Mouse (Mus musculus): Measurements from ENCODE around the gene Asb16. TPM values are rescaled to one million over a fixed set of nuclear protein-coding genes. Genes with fewer than 3 reads are reported as not detected.
"Not testable (repeated sequence)": the region's sequence is repeated elsewhere in the genome, so short reads cannot be mapped to it uniquely, and the experiment has no call there.

The Asb16 gene
- polyA plus RNA-seq, 1 experiment from 2014 or later: 0.08 TPM

DNA sequence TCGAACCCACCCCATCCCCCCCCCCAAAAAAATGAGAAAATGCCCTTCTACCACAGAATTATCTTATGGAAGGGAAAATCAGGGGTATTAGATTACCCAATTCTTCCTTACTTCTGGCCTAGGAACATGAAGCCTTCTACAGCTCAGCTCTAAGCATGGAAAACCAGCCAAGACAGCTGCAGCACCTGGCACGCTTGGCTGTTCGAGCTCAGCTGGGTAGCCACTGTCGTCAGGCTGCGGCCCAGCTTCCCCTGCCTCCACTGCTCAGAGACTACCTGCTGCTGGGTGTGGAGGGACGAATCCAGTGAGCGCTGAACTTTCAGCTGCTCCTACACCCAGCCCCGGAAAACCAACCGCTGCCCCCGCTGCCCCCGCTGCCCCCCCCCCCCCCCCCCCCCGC lies 9.2 kb downstream of the Asb16 start:
- WGBS: 90% methylated on average over 7 of the region's 12 CpGs
- Histone ChIP-seq H3K9ac (ENCODE audit: low read length) (no peak overlapping the region), H3K27ac (ENCODE audit: low read length) (no peak overlapping the region), H3K9me3 (replicated peaks; ENCODE audit: control insufficient read depth, low read length) (no peaks in the 10 kb centered on the region), H3K4me1 (ENCODE audit: control insufficient read depth, insufficient read depth, low read length) (peaks cover 7% of the 10 kb centered on the region), H3K4me3 (ENCODE audit: low read length) (no peak overlapping the region), H3K36me3 (ENCODE audit: control insufficient read depth, insufficient read depth) (no peaks in the 10 kb centered on the region), H3K4me2 (ENCODE audit: low read depth, low read length) (no peak overlapping the region), H3K27me3 (ENCODE audit: control insufficient read depth, insufficient read depth, low read length) (0 out of 2 replicates have a peak, but pooled peaks cover 4% of the 10 kb centered on the region)
- no peak for ATAC-seq (replicated peaks; ENCODE audit: extremely low read depth, insufficient read depth, low FRiP score)

DNA sequence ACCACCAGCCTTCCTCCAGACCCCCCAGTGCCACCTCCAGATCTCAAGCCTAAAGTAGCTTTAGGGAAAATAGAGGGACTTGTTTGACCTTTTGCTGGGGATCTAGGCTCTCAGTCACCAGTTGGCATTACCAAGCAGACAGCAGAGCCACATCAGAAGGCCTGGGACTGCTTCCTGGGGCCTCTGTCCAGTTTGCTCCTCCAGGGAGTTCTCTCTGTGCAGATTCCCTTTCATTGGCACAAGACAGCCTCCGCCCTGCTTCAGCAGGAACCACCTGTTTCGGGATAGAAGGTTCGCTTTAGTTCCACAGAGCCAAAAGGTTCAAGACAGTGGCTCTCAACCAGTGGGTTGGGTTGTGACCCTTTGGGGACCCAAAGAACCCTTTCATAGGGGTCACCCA lies 11.1 kb downstream of the Asb16 start:
- Histone ChIP-seq H3K4me3 (ENCODE audit: low read length) (no peak overlapping the region), H3K36me3 (ENCODE audit: control insufficient read depth, insufficient read depth) (no peaks in the 10 kb centered on the region), H3K9ac (ENCODE audit: low read length) (no peak overlapping the region), H3K4me2 (ENCODE audit: low read depth, low read length) (no peak overlapping the region), H3K27me3 (ENCODE audit: control insufficient read depth, insufficient read depth, low read length) (0 out of 2 replicates have a peak, but pooled peaks cover 4% of the 10 kb centered on the region), H3K9me3 (replicated peaks; ENCODE audit: control insufficient read depth, low read length) (no peaks in the 10 kb centered on the region), H3K27ac (ENCODE audit: low read length) (no peak overlapping the region), H3K4me1 (ENCODE audit: control insufficient read depth, insufficient read depth, low read length) (peaks cover 7% of the 10 kb centered on the region)
- WGBS: 89% methylated on average over 3 of the region's 3 CpGs
- ATAC-seq (replicated peaks; ENCODE audit: extremely low read depth, insufficient read depth, low FRiP score): no peak

DNA sequence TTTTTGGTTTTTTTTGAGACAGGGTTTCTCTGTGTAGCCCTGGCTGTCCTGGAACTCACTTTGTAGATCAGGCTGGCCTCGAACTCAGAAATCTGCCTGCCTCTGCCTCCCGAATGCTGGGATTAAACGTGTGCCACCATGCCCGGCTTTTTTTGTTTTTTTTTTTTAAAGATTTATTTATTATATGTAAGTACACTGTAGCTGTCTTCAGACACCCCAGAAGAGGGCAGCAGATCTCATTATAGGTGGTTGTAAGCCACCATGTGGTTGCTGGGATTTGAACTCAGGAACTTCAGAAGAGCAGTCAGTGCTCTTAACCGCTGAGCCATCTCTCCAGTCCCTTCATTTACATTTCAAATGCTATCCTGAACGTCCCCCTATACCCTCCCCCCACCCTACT lies 11.7 kb downstream of the Asb16 start:
- H3K36me3 ChIP-seq (ENCODE audit: control insufficient read depth, insufficient read depth); H3K4me1 ChIP-seq (ENCODE audit: control insufficient read depth, insufficient read depth, low read length); H3K9ac ChIP-seq (ENCODE audit: low read length); H3K27me3 ChIP-seq (ENCODE audit: control insufficient read depth, insufficient read depth, low read length); H3K27ac ChIP-seq (ENCODE audit: low read length); H3K9me3 ChIP-seq (replicated peaks; ENCODE audit: control insufficient read depth, low read length); H3K4me3 ChIP-seq (ENCODE audit: low read length); ATAC-seq (replicated peaks; ENCODE audit: extremely low read depth, insufficient read depth, low FRiP score); H3K4me2 ChIP-seq (ENCODE audit: low read depth, low read length): not testable (repeated sequence)
- 70% methylated on average over 6 of the region's 6 CpGs for WGBS

DNA sequence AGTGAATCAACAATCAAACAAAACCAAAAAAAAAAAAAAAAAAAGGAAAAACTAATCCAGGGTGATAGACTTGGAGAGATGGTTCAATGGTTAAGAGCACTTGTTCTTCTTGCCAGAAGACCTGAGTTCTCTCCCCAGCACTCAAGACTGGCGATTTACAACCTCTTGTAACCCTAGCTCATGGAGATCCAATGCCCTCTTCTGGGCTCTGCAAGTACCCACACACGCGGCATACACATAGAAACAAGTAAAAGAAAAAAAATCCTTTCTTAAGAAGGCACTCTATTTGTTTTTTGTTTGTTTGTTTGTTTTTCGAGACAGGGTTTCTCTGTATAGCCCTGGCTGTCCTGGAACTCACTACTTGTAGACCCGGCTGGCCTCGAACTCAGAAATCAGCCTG lies 15.4 kb downstream of the Asb16 start:
- no peak for ATAC-seq (replicated peaks; ENCODE audit: extremely low read depth, insufficient read depth, low FRiP score)
- Histone ChIP-seq H3K9me3 (replicated peaks; ENCODE audit: control insufficient read depth, low read length) (no peaks in the 10 kb centered on the region), H3K36me3 (ENCODE audit: control insufficient read depth, insufficient read depth) (peaks cover 13% of the 10 kb centered on the region), H3K4me3 (ENCODE audit: low read length) (peak overlapping the region; percentile 72), H3K4me1 (ENCODE audit: control insufficient read depth, insufficient read depth, low read length) (peaks cover 16% of the 10 kb centered on the region), H3K9ac (ENCODE audit: low read length) (no peak overlapping the region), H3K4me2 (ENCODE audit: low read depth, low read length) (peak overlapping the region; percentile 84), H3K27ac (ENCODE audit: low read length) (peak overlapping the region; percentile 80; the same call in 1 of the 2 replicates), H3K27me3 (ENCODE audit: control insufficient read depth, insufficient read depth, low read length) (no peaks in the 10 kb centered on the region)
- WGBS: 83% methylated on average over 6 of the region's 6 CpGs

- H3K9ac ChIP-seq (ENCODE audit: low read length): peak within 1 kb of the TSS; percentile 93
- peak within 1 kb of the TSS; percentile 72 for H3K4me3 ChIP-seq (ENCODE audit: low read length)
- peak within 1 kb of the TSS; percentile 84 for H3K4me2 ChIP-seq (ENCODE audit: low read depth, low read length)
- H3K9me3 ChIP-seq (replicated peaks; ENCODE audit: control insufficient read depth, low read length): no peaks in the 10 kb centered on the region
- under 1% methylated on average over 32 of the region's 32 CpGs for WGBS
- H3K4me1 ChIP-seq (ENCODE audit: control insufficient read depth, insufficient read depth, low read length): peaks cover 16% of the 10 kb centered on the region
- peak within 1 kb of the TSS; percentile 85 for H3K27ac ChIP-seq (ENCODE audit: low read length)
- ATAC-seq (replicated peaks; ENCODE audit: extremely low read depth, insufficient read depth, low FRiP score): peak; percentile 94
- H3K27me3 ChIP-seq (ENCODE audit: control insufficient read depth, insufficient read depth, low read length): no peaks in the 10 kb centered on the region
- H3K36me3 ChIP-seq (ENCODE audit: control insufficient read depth, insufficient read depth): peaks cover 13% of the 10 kb centered on the region
These were observed 16.1 kb downstream of the Asb16 start, which contains the start of gene Tmub2 for GRCm38 (mm10) chr11:102284501-102285094. Gene Tmub2, plus strand, starts transcription at chr11:102284931.

DNA sequence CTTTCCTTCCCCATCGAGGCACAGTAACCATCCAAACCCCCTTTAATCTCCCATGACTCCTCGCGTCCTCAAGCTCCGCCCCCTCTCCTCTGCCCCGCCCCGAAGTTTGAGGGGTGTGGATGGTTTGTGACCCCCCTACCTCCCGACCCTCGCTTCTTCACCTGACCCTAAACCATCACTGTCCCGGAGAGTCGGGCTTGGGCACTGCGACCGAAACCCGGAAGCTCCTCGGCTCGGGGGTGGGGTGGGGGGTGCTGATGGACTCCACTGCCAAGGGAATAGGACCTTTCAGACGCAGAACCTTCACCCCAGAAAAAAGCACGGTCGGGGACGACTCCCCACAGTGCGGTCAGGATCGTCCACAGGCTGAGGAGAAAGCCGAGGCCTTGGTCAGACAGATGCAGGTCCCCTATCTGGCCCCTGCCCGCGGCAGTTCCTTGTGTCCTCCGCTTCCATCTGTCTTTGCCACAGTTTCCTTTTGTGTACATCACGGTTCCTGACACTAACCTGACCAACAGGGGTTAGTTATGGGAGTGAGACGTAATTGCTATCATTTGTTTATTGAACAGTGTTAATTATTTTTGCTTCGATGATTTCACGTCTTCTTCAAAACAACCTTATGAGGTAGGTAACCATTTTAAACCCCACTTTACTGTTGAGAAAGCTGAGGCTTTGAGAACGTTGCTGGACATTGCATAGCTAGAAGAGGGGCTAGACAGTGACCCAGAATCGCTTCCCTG lies 16.7 kb downstream of the Asb16 start:
- Histone ChIP-seq H3K27me3 (ENCODE audit: control insufficient read depth, insufficient read depth, low read length) (no peaks in the 10 kb centered on the region), H3K9me3 (replicated peaks; ENCODE audit: control insufficient read depth, low read length) (no peaks in the 10 kb centered on the region), H3K9ac (ENCODE audit: low read length) (peak overlapping the region; percentile 93), H3K27ac (ENCODE audit: low read length) (peak overlapping the region; percentile 85), H3K4me2 (ENCODE audit: low read depth, low read length) (peak overlapping the region; percentile 84), H3K4me3 (ENCODE audit: low read length) (peak overlapping the region; percentile 72), H3K4me1 (ENCODE audit: control insufficient read depth, insufficient read depth, low read length) (peaks cover 16% of the 10 kb centered on the region), H3K36me3 (ENCODE audit: control insufficient read depth, insufficient read depth) (peaks cover 13% of the 10 kb centered on the region)
- 3% methylated on average over 31 of the region's 31 CpGs for WGBS
- ATAC-seq (replicated peaks; ENCODE audit: extremely low read depth, insufficient read depth, low FRiP score): peak; percentile 45

DNA sequence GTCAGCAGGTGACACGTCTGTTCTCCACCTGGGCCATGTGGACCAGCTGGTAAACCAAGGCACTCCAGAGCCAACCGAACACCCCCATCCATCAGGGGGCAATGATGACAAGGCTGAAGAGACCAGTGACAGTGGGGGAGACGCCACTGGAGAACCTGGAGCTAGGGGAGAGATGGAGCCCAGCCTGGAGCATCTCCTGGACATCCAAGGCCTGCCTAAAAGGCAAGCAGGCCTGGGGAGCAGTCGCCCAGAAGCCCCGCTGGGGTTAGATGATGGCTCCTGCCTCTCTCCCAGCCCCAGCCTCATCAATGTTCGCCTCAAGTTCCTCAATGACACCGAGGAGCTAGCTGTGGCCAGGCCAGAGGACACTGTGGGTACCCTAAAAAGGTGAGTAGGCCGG lies 18.9 kb downstream of the Asb16 start:
- H3K4me2 ChIP-seq (ENCODE audit: low read depth, low read length): no peak overlapping the region
- H3K27me3 ChIP-seq (ENCODE audit: control insufficient read depth, insufficient read depth, low read length): no peaks in the 10 kb centered on the region
- WGBS: 86% methylated on average over 8 of the region's 8 CpGs
- H3K27ac ChIP-seq (ENCODE audit: low read length): no peak overlapping the region
- H3K36me3 ChIP-seq (ENCODE audit: control insufficient read depth, insufficient read depth): peaks cover 33% of the 10 kb centered on the region
- no peak overlapping the region for H3K9ac ChIP-seq (ENCODE audit: low read length)
- H3K4me1 ChIP-seq (ENCODE audit: control insufficient read depth, insufficient read depth, low read length): peaks cover 16% of the 10 kb centered on the region
- no peak for ATAC-seq (replicated peaks; ENCODE audit: extremely low read depth, insufficient read depth, low FRiP score)
- no peak overlapping the region for H3K4me3 ChIP-seq (ENCODE audit: low read length)
- H3K9me3 ChIP-seq (replicated peaks; ENCODE audit: control insufficient read depth, low read length): no peaks in the 10 kb centered on the region

DNA sequence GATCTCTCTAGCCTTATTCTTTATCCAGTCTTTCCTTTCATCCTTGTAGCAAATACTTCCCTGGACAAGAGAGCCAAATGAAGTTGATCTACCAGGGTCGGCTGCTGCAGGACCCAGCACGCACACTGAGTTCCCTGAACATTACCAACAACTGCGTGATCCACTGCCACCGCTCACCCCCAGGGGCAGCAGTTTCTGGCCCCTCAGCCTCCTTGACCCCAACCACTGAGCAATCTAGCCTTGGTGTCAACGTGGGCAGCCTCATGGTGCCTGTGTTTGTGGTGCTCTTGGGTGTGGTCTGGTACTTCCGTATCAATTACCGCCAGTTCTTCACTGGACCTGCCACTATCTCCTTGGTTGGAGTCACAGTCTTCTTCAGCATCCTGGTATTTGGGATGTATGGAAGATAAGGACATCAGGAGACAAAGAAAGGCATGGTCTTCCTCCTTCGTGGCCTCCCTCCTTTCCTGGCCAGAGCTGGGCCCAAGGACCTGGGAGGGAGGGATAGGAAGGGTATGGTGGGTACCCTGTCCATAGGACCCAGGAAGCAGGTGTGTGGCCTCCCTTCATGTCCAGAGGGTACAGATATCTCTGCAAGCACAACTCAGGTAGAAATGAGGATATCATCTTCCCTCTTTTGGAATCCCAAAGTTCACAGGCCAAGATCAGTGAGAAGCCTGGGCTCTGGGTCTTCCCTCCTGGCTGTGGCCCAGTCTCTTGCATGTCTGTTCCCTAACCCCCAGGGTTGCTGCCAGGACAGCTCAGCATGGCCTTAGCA lies 19.7 kb downstream of the Asb16 start:
- Histone ChIP-seq H3K27me3 (ENCODE audit: control insufficient read depth, insufficient read depth, low read length) (no peaks in the 10 kb centered on the region), H3K36me3 (ENCODE audit: control insufficient read depth, insufficient read depth) (peaks cover 40% of the 10 kb centered on the region), H3K4me2 (ENCODE audit: low read depth, low read length) (no peak overlapping the region), H3K9me3 (replicated peaks; ENCODE audit: control insufficient read depth, low read length) (no peaks in the 10 kb centered on the region), H3K4me3 (ENCODE audit: low read length) (no peak overlapping the region), H3K4me1 (ENCODE audit: control insufficient read depth, insufficient read depth, low read length) (peaks cover 16% of the 10 kb centered on the region), H3K9ac (ENCODE audit: low read length) (no peak overlapping the region), H3K27ac (ENCODE audit: low read length) (no peak overlapping the region)
- WGBS: 78% methylated on average over 8 of the region's 8 CpGs
- ATAC-seq (replicated peaks; ENCODE audit: extremely low read depth, insufficient read depth, low FRiP score): no peak

GRCm38 (mm10) chr11:102288913-102289312 lies 20.4 kb downstream of the Asb16 start:
- Histone ChIP-seq H3K9me3 (replicated peaks; ENCODE audit: control insufficient read depth, low read length) (no peaks in the 10 kb centered on the region), H3K27ac (ENCODE audit: low read length) (no peak overlapping the region), H3K36me3 (ENCODE audit: control insufficient read depth, insufficient read depth) (peaks cover 46% of the 10 kb centered on the region), H3K27me3 (ENCODE audit: control insufficient read depth, insufficient read depth, low read length) (no peaks in the 10 kb centered on the region), H3K4me3 (ENCODE audit: low read length) (no peak overlapping the region), H3K9ac (ENCODE audit: low read length) (no peak overlapping the region), H3K4me1 (ENCODE audit: control insufficient read depth, insufficient read depth, low read length) (peaks cover 16% of the 10 kb centered on the region), H3K4me2 (ENCODE audit: low read depth, low read length) (no peak overlapping the region)
- no peak for ATAC-seq (replicated peaks; ENCODE audit: extremely low read depth, insufficient read depth, low FRiP score)
- WGBS: 70% methylated on average over 2 of the region's 2 CpGs
